Mouse (Mus musculus): ENCODE results near the gene Cav2. TPM values are rescaled to one million over a fixed set of nuclear protein-coding genes. Genes with fewer than 3 reads are reported as not detected.

Cav2 gene
- 26.1 and 26.4 TPM in 2 replicates for polyA plus RNA-seq (2015; fragmentation: Nextera tagmentation; extraction: Ambion mirVana)

DNA sequence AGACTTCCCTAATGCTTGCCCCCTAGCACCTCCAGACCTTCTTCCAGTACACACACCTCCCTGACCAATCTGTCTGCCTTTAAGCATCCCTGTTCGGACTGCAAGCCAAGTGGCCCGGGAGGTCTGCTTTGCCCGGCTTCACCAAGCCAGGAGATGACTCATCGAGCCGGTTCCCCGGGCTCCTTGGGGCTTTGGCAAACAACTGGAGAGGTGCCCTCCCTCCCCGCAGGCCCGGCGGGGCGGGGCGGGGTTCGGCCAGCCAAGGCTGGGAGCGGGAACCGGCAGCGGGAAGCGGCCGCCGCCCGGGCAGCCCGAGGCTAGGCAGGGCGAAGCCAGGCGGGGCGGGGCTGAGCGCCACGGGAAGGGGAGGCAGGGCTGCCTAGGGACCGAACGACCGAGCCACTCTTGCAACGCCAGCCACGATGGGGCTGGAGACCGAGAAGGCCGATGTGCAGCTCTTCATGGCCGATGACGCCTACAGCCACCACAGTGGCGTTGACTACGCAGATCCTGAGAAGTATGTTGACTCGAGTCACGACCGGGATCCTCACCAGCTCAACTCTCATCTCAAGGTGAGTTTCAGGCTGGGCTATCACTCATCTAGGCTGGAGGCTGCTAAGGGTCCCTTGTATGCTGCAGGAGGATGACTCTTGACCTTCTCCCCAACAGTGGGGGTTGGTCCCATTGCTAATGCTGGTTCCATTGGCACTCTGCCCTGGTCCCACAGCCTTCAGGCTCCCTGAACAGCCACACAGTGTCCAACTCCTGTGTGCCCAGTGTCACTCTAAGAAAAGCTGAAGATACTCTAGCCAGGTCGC, at the start of gene Cav2:
Gene Cav2 (plus strand): TSS at position 247 of the 818 bp plus-strand sequence.
- no peaks in the 10 kb centered on the region for H3K27me3 ChIP-seq (replicated peaks; ENCODE audit: control insufficient read depth, insufficient read depth, low read length)
- no peaks in the 10 kb centered on the region for H3K36me3 ChIP-seq (ENCODE audit: control insufficient read depth, insufficient read depth)
- H3K9me3 ChIP-seq (ENCODE audit: control insufficient read depth) = no peaks in the 10 kb centered on the region
- H3K27ac ChIP-seq (ENCODE audit: low read depth, low read length) = peak within 1 kb of the TSS; percentile 63; the same call in 1 of the 2 replicates
- 1% methylated on average over 40 of the region's 40 CpGs for WGBS
- no peak for TF ChIP-seq CTCF (IDR thresholded peaks at IDR 0.05; ENCODE audit: low read depth)
- peak within 1 kb of the TSS; percentile 87 for H3K4me2 ChIP-seq (replicated peaks; ENCODE audit: low read depth)
- ATAC-seq = peak; percentile 91
- peak within 1 kb of the TSS; percentile 57 for H3K9ac ChIP-seq (ENCODE audit: low read depth, low read length)
- no peaks in the 10 kb centered on the region; the same call in 1 of the 2 replicates for H3K4me1 ChIP-seq (replicated peaks; ENCODE audit: control insufficient read depth, insufficient read depth, low read length)
- H3K4me3 ChIP-seq (ENCODE audit: low read depth, low read length) = peak within 1 kb of the TSS; percentile 46

DNA sequence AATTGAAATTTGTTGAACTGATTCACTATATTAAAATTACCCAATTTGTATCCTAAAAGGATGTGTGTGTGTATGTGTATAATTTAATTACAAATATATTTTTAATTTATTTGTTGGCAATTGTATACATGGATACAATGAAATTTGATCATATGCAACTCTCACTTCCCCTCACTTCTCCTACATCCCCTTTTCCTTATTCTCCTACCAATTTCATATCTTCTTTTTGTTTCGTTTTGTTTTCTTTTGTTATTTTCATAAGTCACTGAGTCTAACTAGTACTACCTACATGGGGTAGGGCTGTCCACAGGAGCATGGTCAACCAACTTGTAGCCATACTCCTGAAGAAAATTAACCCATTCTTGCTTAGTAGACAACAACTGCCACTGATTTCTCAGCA, 41.3 kb upstream of the Cav2 start:
- Histone ChIP-seq H3K36me3 (ENCODE audit: control insufficient read depth, insufficient read depth) (no peaks in the 10 kb centered on the region), H3K9ac (ENCODE audit: low read depth, low read length) (no peak overlapping the region), H3K4me3 (ENCODE audit: low read depth, low read length) (no peak overlapping the region), H3K9me3 (ENCODE audit: control insufficient read depth) (no peaks in the 10 kb centered on the region), H3K27me3 (replicated peaks; ENCODE audit: control insufficient read depth, insufficient read depth, low read length) (no peaks in the 10 kb centered on the region), H3K27ac (ENCODE audit: low read depth, low read length) (no peak overlapping the region), H3K4me2 (replicated peaks; ENCODE audit: low read depth) (no peak overlapping the region), H3K4me1 (replicated peaks; ENCODE audit: control insufficient read depth, insufficient read depth, low read length) (no peaks in the 10 kb centered on the region)
- ATAC-seq = no peak
- TF ChIP-seq CTCF (IDR thresholded peaks at IDR 0.05; ENCODE audit: low read depth) = no peak
- 91% methylated on average over 1 of the region's 1 CpGs for WGBS

GRCm38 (mm10) chr6:17241013-17241412, 40.0 kb upstream of the Cav2 start:
- no peak for TF ChIP-seq CTCF (IDR thresholded peaks at IDR 0.05; ENCODE audit: low read depth)
- Histone ChIP-seq H3K4me2 (replicated peaks; ENCODE audit: low read depth) (no peak overlapping the region), H3K27me3 (replicated peaks; ENCODE audit: control insufficient read depth, insufficient read depth, low read length) (no peaks in the 10 kb centered on the region), H3K9ac (ENCODE audit: low read depth, low read length) (no peak overlapping the region), H3K36me3 (ENCODE audit: control insufficient read depth, insufficient read depth) (no peaks in the 10 kb centered on the region), H3K27ac (ENCODE audit: low read depth, low read length) (no peak overlapping the region), H3K4me3 (ENCODE audit: low read depth, low read length) (no peak overlapping the region), H3K4me1 (replicated peaks; ENCODE audit: control insufficient read depth, insufficient read depth, low read length) (no peaks in the 10 kb centered on the region), H3K9me3 (ENCODE audit: control insufficient read depth) (no peaks in the 10 kb centered on the region)
- ATAC-seq = no peak
- WGBS = 83% methylated on average over 1 of the region's 1 CpGs

DNA sequence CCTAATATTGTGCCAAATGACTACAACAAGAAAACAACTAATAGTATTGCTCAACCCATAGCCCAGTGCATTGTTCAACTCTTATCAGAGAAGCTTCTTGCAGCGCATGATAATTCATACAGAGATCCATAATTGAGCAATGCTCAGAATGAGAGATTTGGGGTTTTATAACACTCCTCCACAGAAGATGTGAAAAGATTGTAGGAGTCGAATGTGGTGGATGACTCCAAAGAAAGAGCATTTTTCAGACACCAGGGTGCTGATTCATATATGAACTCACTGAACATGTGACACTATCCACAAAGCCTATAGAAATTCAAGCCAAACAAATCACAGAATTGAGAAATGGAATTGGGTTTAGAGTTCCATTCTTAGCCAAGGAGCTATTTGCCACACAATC, 34.0 kb upstream of the Cav2 start:
- 89% methylated on average over 2 of the region's 2 CpGs for WGBS
- Histone ChIP-seq H3K36me3 (ENCODE audit: control insufficient read depth, insufficient read depth) (no peaks in the 10 kb centered on the region), H3K9ac (ENCODE audit: low read depth, low read length) (no peak overlapping the region)

GRCm38 (mm10) chr6:17247673-17248072, 33.3 kb upstream of the Cav2 start:
- H3K9me3 ChIP-seq (ENCODE audit: control insufficient read depth) = no peaks in the 10 kb centered on the region
- H3K4me2 ChIP-seq (replicated peaks; ENCODE audit: low read depth) = no peak overlapping the region
- H3K9ac ChIP-seq (ENCODE audit: low read depth, low read length) = no peak overlapping the region
- no peak for ATAC-seq
- no peaks in the 10 kb centered on the region for H3K36me3 ChIP-seq (ENCODE audit: control insufficient read depth, insufficient read depth)
- WGBS = 84% methylated on average over 3 of the region's 3 CpGs
- no peak overlapping the region for H3K4me3 ChIP-seq (ENCODE audit: low read depth, low read length)
- H3K4me1 ChIP-seq (replicated peaks; ENCODE audit: control insufficient read depth, insufficient read depth, low read length) = no peaks in the 10 kb centered on the region
- H3K27ac ChIP-seq (ENCODE audit: low read depth, low read length) = no peak overlapping the region
- TF ChIP-seq CTCF (IDR thresholded peaks at IDR 0.05; ENCODE audit: low read depth) = no peak
- H3K27me3 ChIP-seq (replicated peaks; ENCODE audit: control insufficient read depth, insufficient read depth, low read length) = no peaks in the 10 kb centered on the region

More for the DNA sequence above, 34.0 kb upstream of the Cav2 start:
- no peak for TF ChIP-seq CTCF (IDR thresholded peaks at IDR 0.05; ENCODE audit: low read depth)
- Histone ChIP-seq H3K27me3 (replicated peaks; ENCODE audit: control insufficient read depth, insufficient read depth, low read length) (no peaks in the 10 kb centered on the region), H3K4me2 (replicated peaks; ENCODE audit: low read depth) (no peak overlapping the region), H3K27ac (ENCODE audit: low read depth, low read length) (no peak overlapping the region), H3K9me3 (ENCODE audit: control insufficient read depth) (no peaks in the 10 kb centered on the region), H3K4me1 (replicated peaks; ENCODE audit: control insufficient read depth, insufficient read depth, low read length) (no peaks in the 10 kb centered on the region), H3K4me3 (ENCODE audit: low read depth, low read length) (no peak overlapping the region)
- no peak for ATAC-seq

DNA sequence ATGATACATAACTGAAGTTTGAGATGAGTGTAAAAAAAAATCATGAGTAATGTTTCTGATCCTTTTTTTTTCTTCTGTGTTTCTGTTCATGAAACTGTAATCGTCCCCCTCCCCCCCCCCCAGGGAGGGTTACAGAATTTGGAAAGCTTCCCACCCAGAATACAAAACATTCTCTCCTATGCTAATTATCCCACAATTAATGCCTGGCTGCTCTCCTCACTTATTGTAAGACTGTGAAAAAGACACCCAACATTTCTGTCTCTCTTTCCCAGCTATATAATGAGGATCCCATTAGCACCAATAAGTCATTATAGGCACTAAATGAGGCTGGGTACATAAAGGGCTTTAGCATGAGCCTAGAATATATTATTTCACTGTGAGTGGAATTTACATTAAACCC, 32.7 kb upstream of the Cav2 start:
- H3K9ac ChIP-seq (ENCODE audit: low read depth, low read length) = no peak overlapping the region
- no peaks in the 10 kb centered on the region for H3K36me3 ChIP-seq (ENCODE audit: control insufficient read depth, insufficient read depth)
- no peaks in the 10 kb centered on the region for H3K4me1 ChIP-seq (replicated peaks; ENCODE audit: control insufficient read depth, insufficient read depth, low read length)
- H3K4me3 ChIP-seq (ENCODE audit: low read depth, low read length) = no peak overlapping the region
- H3K27ac ChIP-seq (ENCODE audit: low read depth, low read length) = no peak overlapping the region
- 70% methylated on average over 1 of the region's 1 CpGs for WGBS
- H3K9me3 ChIP-seq (ENCODE audit: control insufficient read depth) = no peaks in the 10 kb centered on the region
- TF ChIP-seq CTCF (IDR thresholded peaks at IDR 0.05; ENCODE audit: low read depth) = no peak
- H3K27me3 ChIP-seq (replicated peaks; ENCODE audit: control insufficient read depth, insufficient read depth, low read length) = no peaks in the 10 kb centered on the region
- ATAC-seq = no peak
- H3K4me2 ChIP-seq (replicated peaks; ENCODE audit: low read depth) = no peak overlapping the region

All from intestine, postnatal 0 days (tissue).